Mouse (Mus musculus) brain, embryonic 14.5 days (tissue): ENCODE results near the gene Ttc28. TPM values are rescaled to one million over a fixed set of nuclear protein-coding genes. Genes with fewer than 3 reads are reported as not detected.
A peak's percentile ranks its signal among the peaks of the same experiment; 100 is the strongest.

ENCODE experiments used
- DNase-seq: peaks from one replicate; pipeline ENCODE4 v3.0.0-alpha.2; 2011; ENCODE audit warnings: low read depth
- CTCF ChIP-seq: fragments of 200-500 bp; IDR thresholded peaks from 2 replicates; pipeline ENCODE4 v1.5.1; 2012; ENCODE audit warnings: inconsistent platforms, mild to moderate bottlenecking, moderate library complexity, borderline replicate concordance; ENCODE audit not compliant: insufficient read depth, insufficient read length; ENCODE audit errors: extremely low read depth
- POLR2A ChIP-seq: fragments of 200-500 bp; IDR thresholded peaks from 2 replicates; pipeline ENCODE4 v1.6.1; 2012; ENCODE audit warnings: mild to moderate bottlenecking, inconsistent platforms, borderline replicate concordance; ENCODE audit not compliant: poor library complexity, insufficient read depth, insufficient read length, severe bottlenecking; ENCODE audit errors: extremely low read depth
- polyA plus RNA-seq: library from polyadenylated mRNA; depleted of rRNA; stranded (reverse); fragments of >200 nt; gene quantifications from 2 replicates; pipeline ENCODE4 v1.2.3, GENCODE M21; 2012

The Ttc28 gene
- polyA plus RNA-seq, 1 experiment, result 39.8 TPM

- no peak for DNase-seq
- TF ChIP-seq POLR2A (no peak), CTCF (no peak)
Observed at GRCm38 (mm10) chr5:111017319-111017718, 137.7 kb downstream of the Ttc28 start.

DNA sequence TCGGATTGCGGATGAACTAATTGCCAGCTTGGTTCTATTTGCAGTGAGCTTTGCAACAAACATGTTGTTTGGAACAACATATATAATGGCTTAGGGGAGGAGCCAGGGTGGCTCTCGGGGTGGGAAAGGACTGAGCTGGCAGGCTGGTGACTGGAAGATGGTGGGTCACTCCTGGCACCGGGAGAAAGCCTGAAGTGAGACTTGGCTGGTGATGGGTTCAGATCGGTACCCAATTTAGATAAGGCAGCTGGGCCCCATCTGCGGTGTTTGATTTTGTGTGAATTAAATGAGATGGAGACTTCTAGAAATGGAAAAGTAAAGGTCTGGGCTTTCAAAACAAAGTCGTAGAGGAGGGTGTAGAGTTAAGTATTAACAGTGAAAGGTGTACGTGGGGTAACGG, 142.7 kb downstream of the Ttc28 start:
- TF ChIP-seq POLR2A (no peak), CTCF (no peak)
- peak; percentile 72 for DNase-seq

DNA sequence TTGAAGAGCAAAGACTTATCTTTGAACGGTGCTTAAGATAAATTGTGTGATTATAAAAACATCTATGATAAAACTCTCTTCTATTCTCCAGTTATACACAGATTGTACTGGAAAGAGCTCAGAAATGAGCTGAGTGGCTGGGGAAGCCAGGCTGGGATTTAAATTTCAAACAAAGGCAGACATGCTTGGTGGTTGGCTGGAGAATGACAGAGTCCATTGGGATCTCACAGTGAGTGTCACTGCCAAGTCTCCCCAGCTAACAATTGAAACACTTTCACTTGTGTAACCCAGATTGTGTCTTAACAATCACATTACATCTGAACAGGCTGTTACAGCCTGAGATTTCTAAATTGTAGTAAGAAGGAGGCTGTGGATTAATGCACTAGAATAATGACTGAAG, 143.3 kb downstream of the Ttc28 start:
- peak; percentile 79 for DNase-seq
- TF ChIP-seq CTCF (no peak), POLR2A (no peak)

GRCm38 (mm10) chr5:111024621-111025020, 145.0 kb downstream of the Ttc28 start:
- DNase-seq, result no peak
- TF ChIP-seq CTCF (no peak), POLR2A (no peak)

DNA sequence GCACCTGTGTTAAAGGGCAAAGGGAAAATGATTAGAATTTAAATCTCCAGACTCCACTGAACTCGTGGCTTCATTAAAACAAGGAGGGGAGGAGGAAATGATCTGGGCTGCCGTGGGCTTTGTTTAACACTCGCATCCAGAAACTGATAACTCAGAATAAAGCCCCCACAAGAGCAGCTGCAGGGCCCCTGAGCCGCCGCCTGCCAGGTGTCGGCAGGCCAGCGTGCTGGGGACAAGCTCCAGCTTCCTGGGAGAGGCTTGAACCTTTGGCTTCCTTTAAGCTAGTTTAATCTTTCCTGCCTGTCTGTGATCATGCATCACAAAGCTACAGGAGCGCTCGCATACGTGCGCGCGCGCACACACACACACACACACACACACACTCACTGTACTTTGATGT, 145.9 kb downstream of the Ttc28 start:
- TF ChIP-seq POLR2A (no peak), CTCF (no peak)
- peak; percentile 66 for DNase-seq

DNA sequence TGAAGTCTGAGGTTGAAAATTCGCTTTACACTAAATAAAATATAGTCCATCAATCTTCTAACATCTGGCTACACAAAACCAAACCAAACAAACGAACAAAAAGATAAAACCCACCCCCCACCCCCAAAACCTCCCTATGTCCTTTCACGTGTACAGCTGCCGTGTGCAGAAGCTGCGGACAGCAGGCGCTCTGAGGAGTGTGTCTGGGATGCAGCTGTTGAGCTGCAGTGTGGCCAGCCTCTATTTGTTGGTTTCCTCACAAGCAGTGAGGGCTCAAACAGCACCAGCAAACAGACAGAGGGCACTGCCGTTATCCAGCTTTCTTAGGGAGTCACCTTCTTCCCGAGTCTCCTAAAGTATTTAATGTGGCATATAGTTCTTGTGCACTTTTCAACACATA, 146.6 kb downstream of the Ttc28 start:
- no peak for TF ChIP-seq POLR2A
- TF ChIP-seq CTCF, result no peak
- DNase-seq, result no peak

- TF ChIP-seq POLR2A, result no peak
- TF ChIP-seq CTCF, result no peak
- no peak for DNase-seq
Observed at GRCm38 (mm10) chr5:111028340-111028739, 148.7 kb downstream of the Ttc28 start.

DNA sequence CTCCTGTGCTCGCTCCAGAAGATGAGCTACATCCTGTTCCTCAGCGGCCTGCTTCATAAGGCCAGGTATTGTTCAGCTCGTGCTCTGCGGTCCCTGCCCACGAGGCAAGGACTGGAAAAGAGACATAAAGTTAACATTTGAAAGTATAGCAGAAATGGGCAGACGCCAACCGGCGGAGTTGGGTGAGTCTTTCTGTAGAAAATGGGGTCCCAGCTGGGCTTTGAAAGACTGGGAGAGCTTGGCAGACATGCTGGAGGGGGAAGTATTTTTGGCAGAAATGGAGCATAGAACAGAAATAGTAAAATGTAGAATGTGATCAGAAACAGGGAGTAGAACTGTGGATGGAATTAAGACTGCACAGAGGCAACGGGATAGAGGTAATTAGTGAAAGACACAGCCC, 149.3 kb downstream of the Ttc28 start:
- TF ChIP-seq CTCF (no peak), POLR2A (no peak)
- DNase-seq, result no peak

- TF ChIP-seq CTCF (no peak), POLR2A (no peak)
- DNase-seq, result no peak
Observed at GRCm38 (mm10) chr5:111032687-111033295, 153.2 kb downstream of the Ttc28 start.

DNA sequence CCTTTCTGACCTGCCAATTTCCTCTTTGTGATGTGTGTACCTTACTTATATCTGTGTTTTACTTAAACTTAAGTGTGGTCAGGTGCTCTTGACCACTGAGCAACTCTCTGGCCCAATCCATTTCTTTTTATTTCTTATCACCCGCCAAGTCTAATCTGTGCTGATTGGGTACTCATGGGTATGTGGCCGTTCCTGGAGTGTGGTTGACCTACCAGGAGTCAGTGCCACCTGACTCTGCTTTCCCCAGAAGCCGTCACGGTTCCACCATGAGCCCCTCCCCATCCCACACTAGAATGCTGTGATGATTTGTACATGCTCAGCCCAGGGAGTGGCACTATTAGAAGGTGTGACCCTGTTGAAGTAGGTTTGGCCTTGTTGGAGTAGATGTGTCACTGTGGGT, 153.9 kb downstream of the Ttc28 start:
- no peak for DNase-seq
- TF ChIP-seq CTCF (no peak), POLR2A (no peak)

GRCm38 (mm10) chr5:111037123-111037748, 157.6 kb downstream of the Ttc28 start:
- TF ChIP-seq POLR2A (no peak), CTCF (no peak)
- DNase-seq, result peak; percentile 73

DNA sequence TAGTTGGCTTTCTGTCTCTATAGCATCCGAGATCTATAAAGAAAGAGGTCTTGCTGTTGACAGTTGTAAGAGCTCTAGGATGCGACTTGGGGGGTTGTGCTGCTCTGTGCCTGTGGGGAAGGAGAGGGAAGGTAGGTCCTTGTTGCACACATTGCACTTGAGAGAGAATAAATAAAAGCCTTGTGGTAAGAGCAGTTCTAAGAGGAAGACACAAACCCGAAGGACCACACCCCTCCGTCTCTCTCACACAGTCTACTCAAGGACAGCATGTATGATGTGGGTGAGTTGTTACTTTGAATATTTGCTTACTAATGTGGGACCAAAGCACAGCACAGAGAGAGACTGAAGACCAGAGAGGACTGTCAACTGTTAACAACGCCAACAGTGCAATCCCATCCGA, 160.2 kb downstream of the Ttc28 start:
- TF ChIP-seq POLR2A, result no peak
- no peak for TF ChIP-seq CTCF
- no peak for DNase-seq
